In the genomic region with DNA sequence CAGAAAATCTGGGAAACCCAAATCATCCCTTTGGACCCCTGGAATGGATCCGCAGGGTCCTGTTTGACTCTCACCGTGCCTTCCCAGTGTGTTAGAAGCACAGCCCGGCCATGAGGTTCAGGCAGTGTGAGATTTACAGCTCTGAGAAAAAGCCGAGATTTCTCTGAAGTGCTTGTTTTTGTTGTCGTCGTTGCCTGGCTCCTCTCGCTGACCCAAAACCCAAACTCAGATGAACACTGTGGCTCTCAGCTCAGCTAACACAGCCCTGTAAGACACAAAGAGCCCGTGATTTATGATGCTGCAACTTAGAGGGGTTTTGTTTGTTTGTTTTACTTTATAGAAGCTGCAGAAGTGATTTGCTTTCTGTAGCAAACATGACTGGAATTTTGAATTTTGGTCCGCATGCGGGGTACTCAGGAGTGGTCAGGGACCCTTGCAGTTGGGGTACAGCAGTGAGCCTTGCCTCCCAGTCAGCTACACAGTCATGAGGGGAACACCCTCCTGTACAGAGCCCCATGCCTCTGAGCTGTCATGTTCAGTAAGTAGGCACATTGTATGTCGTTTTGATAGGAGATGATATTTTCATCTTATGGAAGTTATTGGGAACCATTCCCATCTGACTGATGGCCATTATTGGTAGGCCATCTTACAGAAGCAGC, we compare ENCODE assay signal across 21 mouse cellular contexts.
A peak's percentile ranks its signal among the peaks of the same experiment; 100 is the strongest.
DNase-seq lines count a peak whose midpoint lies in the region; ATAC-seq and TF ChIP-seq lines count a peak whose summit lies in the region.
"Had no signal": no experiment of that assay in that cellular context is flagged by ENCODE, and none has a peak within 500 bp of the region (broad histone marks: within the 10 kb centered on the region; RNA-seq: fewer than 3 reads in every experiment).

No protein-coding gene starts in this region.

- DNase-seq in embryo, embryonic 10.5 days (ENCODE audit: low spot score), result peak; percentile 28
- no peak for DNase-seq in embryo, embryonic 9.5 days (ENCODE audit: extremely low spot score)
- DNase-seq in neural tube, embryonic 10.5 days (ENCODE audit: extremely low spot score, low spot score), result peak; percentile 24
- DNase-seq in lung, postnatal 0 days (ENCODE audit: low spot score), result no peak
- no peak for DNase-seq in thymus, postnatal 14 days
- DNase-seq: cerebellum, postnatal 14 days; heart, adult 11 months; lung, adult 2 months; lung, postnatal 4 days; right cerebral cortex, postnatal 4 days; thymus, postnatal 4 days had no signal

- H3K36me3 ChIP-seq in megakaryocyte, embryonic 14.5 days (replicated peaks; ENCODE audit: low read length), result no peaks in the 10 kb centered on the region
- H3K36me3 ChIP-seq in lung, postnatal 0 days (ENCODE audit: insufficient read depth, low read length), result no peaks in the 10 kb centered on the region
- H3K36me3 ChIP-seq: forebrain, embryonic 15.5 days; heart, embryonic 15.5 days; limb, embryonic 10.5 days; midbrain, embryonic 15.5 days had no signal

- no peaks in the 10 kb centered on the region for H3K4me1 ChIP-seq in megakaryocyte, embryonic 14.5 days
- no peaks in the 10 kb centered on the region for H3K4me1 ChIP-seq in lung, postnatal 0 days (ENCODE audit: insufficient read depth, low read depth, low read length)
- H3K4me1 ChIP-seq: heart, embryonic 15.5 days; limb, embryonic 10.5 days; midbrain, embryonic 15.5 days had no signal

- WGBS in lung, postnatal 0 days, result 62% methylated on average over 11 of the region's 11 CpGs

- H3K9ac ChIP-seq in lung, postnatal 0 days (replicated peaks; ENCODE audit: low read depth), result no peak overlapping the region
- H3K9ac ChIP-seq: forebrain, embryonic 15.5 days; heart, embryonic 15.5 days; midbrain, embryonic 15.5 days had no signal

- TF ChIP-seq EP300 in lung, postnatal 0 days (IDR thresholded peaks at IDR 0.05), result no peak

- peak overlapping the region; percentile 59 for H3K4me3 ChIP-seq in megakaryocyte, embryonic 14.5 days (replicated peaks)
- H3K4me3 ChIP-seq in lung, postnatal 0 days (ENCODE audit: low read depth, low read length), result no peak overlapping the region
- H3K4me3 ChIP-seq: erythroblast, embryonic 14.5 days; forebrain, embryonic 15.5 days; heart, embryonic 15.5 days; left cerebral cortex, adult 2 months; limb, embryonic 10.5 days; midbrain, embryonic 15.5 days had no signal

- H3K9me3 ChIP-seq in megakaryocyte, embryonic 14.5 days, result peaks cover 70% of the 10 kb centered on the region
- H3K9me3 ChIP-seq in lung, postnatal 0 days (ENCODE audit: low read length), result no peaks in the 10 kb centered on the region
- H3K9me3 ChIP-seq: forebrain, embryonic 15.5 days; heart, embryonic 15.5 days; limb, embryonic 10.5 days; midbrain, embryonic 15.5 days had no signal

- no peak for TF ChIP-seq CTCF in lung, postnatal 0 days (IDR thresholded peaks at IDR 0.05)

- H3K4me2 ChIP-seq in lung, postnatal 0 days (replicated peaks; ENCODE audit: low read depth, low read length), result no peak overlapping the region
- H3K4me2 ChIP-seq: forebrain, embryonic 15.5 days; heart, embryonic 15.5 days; liver, embryonic 11.5 days; midbrain, embryonic 15.5 days had no signal

- H3K27me3 ChIP-seq in megakaryocyte, embryonic 14.5 days (replicated peaks), result no peaks in the 10 kb centered on the region
- H3K27me3 ChIP-seq in lung, postnatal 0 days (replicated peaks; ENCODE audit: insufficient read depth, low read length), result no peaks in the 10 kb centered on the region
- H3K27me3 ChIP-seq: forebrain, embryonic 15.5 days; heart, embryonic 15.5 days; midbrain, embryonic 15.5 days had no signal

- no peak overlapping the region for H3K27ac ChIP-seq in lung, postnatal 0 days (ENCODE audit: low read length)
- H3K27ac ChIP-seq: forebrain, embryonic 15.5 days; heart, embryonic 15.5 days; left cerebral cortex, adult 2 months; limb, embryonic 10.5 days; midbrain, embryonic 15.5 days had no signal

- ATAC-seq in megakaryocyte, adult 5-6 weeks (ENCODE audit: poor library complexity, severe bottlenecking), result no peak
- ATAC-seq in lung, postnatal 0 days, result no peak
- ATAC-seq: forebrain, embryonic 15.5 days; intestine, embryonic 16.5 days; midbrain, embryonic 15.5 days had no signal

Comparison
In these comparisons a context has a peak if more than half of its experiments do, and no peak if none do; other contexts are left out.
1. DNase-seq: peak in embryo, embryonic 10.5 days (single experiment) and neural tube, embryonic 10.5 days (single experiment); none in embryo, embryonic 9.5 days (single experiment), lung, postnatal 0 days (single experiment) and thymus, postnatal 14 days (single experiment).